Mouse (Mus musculus) spleen, adult 2 months (tissue): Measurements from ENCODE around the gene 4931440F15Rik.
"Not testable (repeated sequence)": the region's sequence is repeated elsewhere in the genome, so short reads cannot be mapped to it uniquely, and the experiment has no call there.

Source experiments
- CTCF ChIP-seq: fragments of 200-500 bp; IDR thresholded peaks from 2 replicates; pipeline ENCODE4 v1.5.1; 2011; ENCODE audit warnings: mild to moderate bottlenecking, inconsistent platforms; ENCODE audit not compliant: insufficient read depth, insufficient read length, insufficient replicate concordance; ENCODE audit errors: extremely low read depth
- POLR2A ChIP-seq: fragments of 200-500 bp; IDR thresholded peaks from 2 replicates; pipeline ENCODE4 v1.6.1; 2011; ENCODE audit warnings: low read depth, low read length, inconsistent platforms

GRCm38 (mm10) chr11:29825271-29825718 is at the start of gene 4931440F15Rik:
- not testable (repeated sequence) for TF ChIP-seq CTCF, POLR2A
